Mouse (Mus musculus): ENCODE data around the gene Vmn2r49.
"Not testable (repeated sequence)": the region's sequence is repeated elsewhere in the genome, so short reads cannot be mapped to it uniquely, and the experiment has no call there.

The Vmn2r49 gene

DNA sequence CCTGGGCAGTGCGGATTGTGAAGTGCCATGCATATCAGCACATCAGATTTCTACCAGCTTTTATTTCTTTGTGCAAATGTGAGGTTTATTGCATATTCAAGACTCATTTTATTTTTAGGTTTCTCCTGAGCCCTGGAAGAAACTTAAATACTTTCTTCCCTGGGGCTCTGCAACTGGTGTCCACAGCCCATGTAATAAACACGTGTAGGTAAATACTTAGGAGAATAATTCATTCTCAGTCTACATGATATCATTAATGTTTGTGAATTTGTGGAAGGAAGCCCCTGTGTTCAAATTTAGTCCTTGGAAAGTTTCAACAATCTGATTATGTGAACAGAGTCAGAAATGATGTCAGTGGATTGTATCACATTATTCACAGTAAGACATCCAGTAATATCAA, at the start of gene Vmn2r49:
Gene Vmn2r49, minus strand, starts transcription at position 101 of the 400 bp plus-strand sequence.
- not testable (repeated sequence) for DNase-seq (ENCODE audit: low spot score in 2 of 2)

DNA sequence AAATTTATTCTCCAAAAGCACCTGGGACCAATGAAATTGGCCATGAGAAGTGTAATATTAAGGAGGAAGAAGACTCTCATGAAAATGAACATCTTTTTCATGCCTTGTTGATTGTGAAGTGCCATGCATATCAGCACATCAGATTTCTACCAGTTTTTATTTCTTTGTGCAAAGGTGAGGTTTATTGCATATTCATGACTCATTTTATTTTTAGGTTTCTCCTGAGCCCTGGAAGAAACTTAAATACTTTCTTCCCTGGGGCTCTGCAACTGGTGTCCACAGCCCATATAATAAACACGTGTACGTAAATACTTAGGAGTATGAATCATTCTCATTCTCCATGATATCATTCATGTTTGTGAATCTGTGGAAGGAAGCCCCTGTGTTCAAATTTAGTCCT, 38.6 kb downstream of the Vmn2r49 start, which contains the start of gene Vmn2r48:
Gene Vmn2r48, minus strand, starts transcription at position 101 of the 400 bp plus-strand sequence.
- DNase-seq (ENCODE audit: low spot score in 2 of 2): not testable (repeated sequence)

Measured in cerebellum, postnatal 4 days (tissue).